Mouse (Mus musculus) forebrain, embryonic 14.5 days (tissue): ENCODE data around the gene Tenm3. TPM values are rescaled to one million over a fixed set of nuclear protein-coding genes. Genes with fewer than 3 reads are reported as not detected.

Experiments
- ATAC-seq: fragments of 200-750 bp; cut with Nextera tagmentation; 2 replicates; pipeline ENCODE4 v1.8.0; 2017; ENCODE audit warnings: mild to moderate bottlenecking, moderate library complexity
- DNase-seq: peaks from one replicate; pipeline ENCODE4 v3.0.0-alpha.2; 2015; ENCODE audit warnings: low spot score
- H3K27ac ChIP-seq: fragments of 300-500 bp; sonication (generic); 2 replicates; pipeline ENCODE4 v1.5.1; 2014; ENCODE audit warnings: low read depth, mild to moderate bottlenecking, control low read depth, low read length, moderate library complexity
- H3K27me3 ChIP-seq: fragments of 300-500 bp; sonication (generic); replicated peaks from 2 replicates; pipeline ENCODE4 v1.6.1; 2014; ENCODE audit warnings: low read length, control low read depth, mixed read lengths; ENCODE audit not compliant: control insufficient read depth, insufficient read depth
- H3K36me3 ChIP-seq: fragments of 300-500 bp; sonication (generic); 2 replicates; pipeline ENCODE4 v1.6.1; 2014; ENCODE audit warnings: low read length, control low read depth; ENCODE audit not compliant: control insufficient read depth, insufficient read depth
- H3K4me1 ChIP-seq: fragments of 300-500 bp; sonication (generic); 2 replicates; pipeline ENCODE4 v1.6.1; 2014; ENCODE audit warnings: antibody characterized with exemption, low read length, control low read depth; ENCODE audit not compliant: control insufficient read depth, insufficient read depth
- H3K4me2 ChIP-seq: fragments of 300-500 bp; sonication (generic); 2 replicates; pipeline ENCODE4 v1.6.1; 2014; ENCODE audit warnings: mild to moderate bottlenecking, control low read depth, low read length
- H3K4me3 ChIP-seq: fragments of 300-500 bp; sonication (generic); 2 replicates; pipeline ENCODE4 v1.5.1; 2014; ENCODE audit warnings: low read depth, low read length, control low read depth
- H3K9ac ChIP-seq: fragments of 300-500 bp; sonication (generic); 2 replicates; pipeline ENCODE4 v1.6.1; 2014; ENCODE audit warnings: mild to moderate bottlenecking, low read length, control low read depth, moderate library complexity
- H3K9me3 ChIP-seq: fragments of 300-500 bp; sonication (generic); replicated peaks from 2 replicates; pipeline ENCODE4 v1.6.1; 2016; ENCODE audit warnings: low read length, control low read depth, mixed read lengths; ENCODE audit not compliant: control insufficient read depth
- WGBS: fragments of 180-500 bp; shearing (Covaris S2); extraction: QIAGEN DNeasy Blood & Tissue Kit; methylation state at CpG from one replicate; pipeline ENCODE4 v1.1.7; 2014; 5-methylcytosine and 5-hydroxymethylcytosine counted together
- polyA plus RNA-seq: library from polyadenylated mRNA; unstranded; fragments of >200 nt; fragmentation: Nextera tagmentation; extraction: Ambion mirVana; gene quantifications from 2 replicates; pipeline ENCODE4 v1.2.1, GENCODE M21; 2014

Gene Tenm3
- polyA plus RNA-seq = 12.5 and 23.2 TPM in 2 replicates

DNA sequence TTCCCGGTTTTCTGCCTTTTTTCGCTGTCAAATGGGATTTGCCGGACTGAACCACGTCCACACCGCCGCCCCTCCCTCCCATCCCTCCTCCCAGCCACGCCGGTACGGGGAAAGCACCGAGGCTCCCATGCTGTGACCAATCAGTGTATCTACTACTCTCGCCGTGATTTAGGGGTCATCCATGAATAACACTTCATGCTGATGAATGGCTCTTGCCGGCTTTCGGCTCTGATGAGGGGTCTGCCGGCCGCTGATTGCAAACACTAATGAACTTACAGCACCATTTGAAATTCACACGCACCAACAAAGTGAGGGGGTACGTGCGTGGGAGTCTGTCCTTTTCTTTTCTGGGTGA is at the start of gene Tenm3:
Gene Tenm3 (minus strand): TSS at position 21 of the 355 bp plus-strand sequence.
- DNase-seq (no peak), ATAC-seq (peak; percentile 51)
- H3K27me3 ChIP-seq = peaks cover 25% of the 10 kb centered on the region

DNA sequence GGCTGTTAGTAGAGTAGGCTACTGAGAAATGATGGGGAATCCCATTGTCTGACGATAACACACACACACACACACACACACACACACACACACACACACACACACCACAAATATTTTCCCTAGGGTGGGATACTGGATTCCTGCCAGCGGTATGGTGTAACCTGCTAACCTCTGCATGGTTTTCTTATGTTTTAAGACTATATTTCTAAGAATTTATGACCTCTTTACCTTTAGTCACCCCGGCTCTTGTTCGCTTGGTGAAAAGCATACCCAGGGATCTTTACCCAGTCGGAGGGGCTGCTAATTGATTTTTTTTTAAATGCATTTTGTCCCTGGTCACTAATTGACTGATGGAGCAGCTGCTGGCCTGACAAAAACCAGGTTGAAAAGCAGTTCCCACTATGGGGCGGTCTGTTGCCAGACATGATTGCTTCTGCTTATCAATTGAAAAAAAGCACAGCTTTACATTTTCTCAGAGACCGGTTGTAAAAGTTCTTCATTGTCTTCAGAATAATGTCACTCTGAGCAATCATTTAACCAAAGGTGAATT is 46.5 kb upstream of the Tenm3 start:
- Histone ChIP-seq H3K9me3 (no peaks in the 10 kb centered on the region), H3K27ac (no peak overlapping the region), H3K4me1 (no peaks in the 10 kb centered on the region), H3K9ac (no peak overlapping the region), H3K4me2 (no peak overlapping the region), H3K36me3 (no peaks in the 10 kb centered on the region), H3K27me3 (no peaks in the 10 kb centered on the region), H3K4me3 (no peak overlapping the region)
- ATAC-seq (no peak), DNase-seq (no peak)
- 18% methylated on average over 7 of the region's 7 CpGs for WGBS

More for the DNA sequence above, at the start of gene Tenm3:
- no peaks in the 10 kb centered on the region for H3K9me3 ChIP-seq
- peak within 1 kb of the TSS; percentile 74 for H3K4me3 ChIP-seq
- H3K4me1 ChIP-seq = peaks cover 10% of the 10 kb centered on the region
- H3K4me2 ChIP-seq = peak within 1 kb of the TSS; percentile 97
- H3K9ac ChIP-seq = peak within 1 kb of the TSS; percentile 73
- WGBS = 0% methylated on average over 18 of the region's 19 CpGs
- H3K36me3 ChIP-seq = no peaks in the 10 kb centered on the region
- peak within 1 kb of the TSS; percentile 63; the same call in 1 of the 2 replicates for H3K27ac ChIP-seq

DNA sequence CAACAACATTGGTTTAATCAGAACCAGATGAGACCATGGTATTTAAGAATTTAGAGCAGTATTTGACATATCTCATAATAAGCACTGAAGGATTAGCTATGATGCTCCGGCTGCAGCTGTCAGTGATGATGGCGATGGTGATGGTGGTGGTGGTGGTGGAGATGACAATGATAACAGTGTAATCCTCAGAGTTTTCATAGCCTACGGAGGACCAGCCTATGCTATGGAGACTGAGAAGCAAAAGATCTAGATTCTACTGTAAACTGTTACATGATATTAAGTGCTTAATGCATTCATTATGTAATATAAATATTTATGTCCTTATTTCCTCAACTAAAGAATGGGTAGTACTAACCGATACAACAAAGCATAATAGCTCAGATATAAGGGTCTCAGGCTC is 40.5 kb upstream of the Tenm3 start:
- ATAC-seq (no peak), DNase-seq (no peak)
- H3K27ac ChIP-seq = no peak overlapping the region
- H3K4me1 ChIP-seq = no peaks in the 10 kb centered on the region
- no peaks in the 10 kb centered on the region for H3K27me3 ChIP-seq
- H3K4me2 ChIP-seq = no peak overlapping the region
- 95% methylated on average over 4 of the region's 4 CpGs for WGBS
- no peaks in the 10 kb centered on the region for H3K36me3 ChIP-seq
- no peak overlapping the region for H3K9ac ChIP-seq
- no peaks in the 10 kb centered on the region for H3K9me3 ChIP-seq
- H3K4me3 ChIP-seq = no peak overlapping the region

DNA sequence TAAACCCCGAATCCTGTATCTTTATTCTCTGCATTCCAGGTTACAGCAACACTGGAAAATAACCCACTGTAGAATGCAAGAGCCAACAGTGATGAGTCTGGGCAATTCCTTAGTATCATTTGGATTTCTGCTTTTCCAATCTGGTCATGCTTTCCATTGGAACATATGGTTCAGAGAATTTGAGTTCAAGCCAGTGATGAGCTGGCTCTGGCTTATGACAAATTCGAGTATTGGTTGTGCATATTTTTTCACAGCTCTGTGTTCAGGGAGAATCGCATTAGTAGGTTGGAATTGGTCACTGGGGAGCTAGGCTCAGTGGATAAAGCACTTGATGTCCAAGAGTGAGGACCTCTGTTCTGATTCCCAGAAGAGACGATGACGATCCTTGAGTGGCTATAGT is 36.8 kb upstream of the Tenm3 start:
- ATAC-seq (peak; percentile 20; the same call in 1 of the 2 replicates), DNase-seq (peak; percentile 65)
- H3K27me3 ChIP-seq = no peaks in the 10 kb centered on the region
- 87% methylated on average over 5 of the region's 5 CpGs for WGBS
- H3K4me1 ChIP-seq = no peaks in the 10 kb centered on the region
- H3K36me3 ChIP-seq = no peaks in the 10 kb centered on the region
- H3K9ac ChIP-seq = no peak overlapping the region
- no peak overlapping the region for H3K27ac ChIP-seq
- no peak overlapping the region for H3K4me2 ChIP-seq
- no peaks in the 10 kb centered on the region for H3K9me3 ChIP-seq
- H3K4me3 ChIP-seq = no peak overlapping the region

DNA sequence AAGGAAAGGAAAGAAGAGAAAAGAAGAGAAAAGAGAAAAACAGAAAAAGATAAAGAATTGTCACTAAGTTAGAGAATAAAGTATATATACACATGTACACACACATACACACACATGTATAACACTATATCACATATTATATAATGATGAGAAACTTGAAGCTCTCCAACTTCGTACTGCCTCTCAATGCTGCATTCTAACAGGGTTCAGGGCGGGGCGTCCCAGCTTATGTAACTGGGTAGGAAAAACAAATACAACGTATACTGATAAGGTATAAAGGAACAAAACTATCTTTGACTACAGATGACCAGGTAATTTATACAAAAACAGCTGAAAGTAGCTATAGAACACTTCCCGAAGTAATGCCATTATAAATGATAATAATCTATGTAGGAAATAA is 22.2 kb upstream of the Tenm3 start:
- H3K36me3 ChIP-seq = no peaks in the 10 kb centered on the region
- no peak overlapping the region for H3K9ac ChIP-seq
- H3K9me3 ChIP-seq = no peaks in the 10 kb centered on the region
- DNase-seq (no peak), ATAC-seq (no peak)
- 93% methylated on average over 5 of the region's 5 CpGs for WGBS
- no peak overlapping the region for H3K27ac ChIP-seq
- no peak overlapping the region for H3K4me2 ChIP-seq
- no peak overlapping the region for H3K4me3 ChIP-seq
- no peaks in the 10 kb centered on the region for H3K27me3 ChIP-seq
- no peaks in the 10 kb centered on the region for H3K4me1 ChIP-seq

DNA sequence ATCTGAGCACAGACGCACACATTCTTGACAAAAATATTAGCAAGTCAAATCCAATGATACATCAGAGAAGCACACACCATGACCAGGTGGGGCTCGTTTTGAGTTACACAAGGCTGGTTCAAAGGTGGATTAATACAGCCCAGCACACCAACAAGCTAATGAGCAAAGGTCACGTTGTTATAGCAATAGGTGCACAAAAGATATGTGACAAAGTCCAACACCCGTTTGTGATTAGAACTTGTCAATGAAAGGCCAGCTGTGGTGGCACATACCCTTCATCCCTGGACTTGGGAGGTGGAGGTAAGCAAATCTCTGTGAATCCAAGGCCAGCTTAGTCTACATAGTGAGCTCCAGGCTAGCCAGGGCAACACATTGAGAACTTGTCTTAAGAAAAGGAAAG is 21.7 kb upstream of the Tenm3 start:
- Histone ChIP-seq H3K4me2 (no peak overlapping the region), H3K9me3 (no peaks in the 10 kb centered on the region), H3K36me3 (no peaks in the 10 kb centered on the region), H3K27ac (no peak overlapping the region), H3K27me3 (no peaks in the 10 kb centered on the region), H3K4me3 (no peak overlapping the region), H3K4me1 (no peaks in the 10 kb centered on the region), H3K9ac (no peak overlapping the region)
- ATAC-seq (no peak), DNase-seq (no peak)
- 67% methylated on average over 4 of the region's 4 CpGs for WGBS

DNA sequence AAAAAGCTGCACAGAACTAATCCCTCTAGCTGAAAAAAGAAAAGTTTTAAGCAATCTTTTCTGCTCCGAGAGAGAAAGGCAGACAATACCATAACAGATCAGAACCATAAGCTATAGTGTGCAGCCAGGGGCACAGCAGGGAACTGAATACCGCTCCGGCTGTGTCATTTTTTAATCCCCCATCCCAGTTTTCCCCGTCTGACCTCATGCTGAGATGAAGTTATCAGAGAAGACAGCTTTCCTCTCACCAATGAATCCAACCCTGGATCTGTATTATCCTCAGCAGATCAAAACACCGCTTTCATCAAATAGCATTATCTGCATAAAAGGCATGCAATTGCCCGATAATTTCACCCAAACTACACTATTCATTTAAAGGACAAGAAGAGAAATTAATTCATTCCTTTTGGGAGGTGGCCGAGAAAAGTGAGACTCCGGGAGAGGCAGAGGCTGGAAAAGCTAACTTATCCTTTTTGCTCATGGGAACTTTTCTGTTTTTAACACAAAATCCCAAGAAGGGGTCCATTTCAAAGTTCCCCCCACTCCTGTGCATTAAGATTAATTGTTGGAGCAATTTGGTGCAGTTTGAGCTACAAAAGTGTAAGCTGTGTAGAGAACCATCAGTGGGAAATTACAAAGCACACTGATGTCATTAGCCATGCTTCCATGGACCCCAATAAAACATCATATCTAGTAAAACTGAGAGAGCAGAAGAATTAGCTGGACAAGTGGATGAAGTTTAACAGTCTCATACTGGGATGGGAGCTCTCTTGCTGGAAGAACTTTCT is 6.7 kb upstream of the Tenm3 start:
- Histone ChIP-seq H3K4me3 (no peak overlapping the region), H3K36me3 (no peaks in the 10 kb centered on the region), H3K27me3 (peaks cover 12% of the 10 kb centered on the region), H3K4me2 (peak overlapping the region; percentile 13; the same call in 1 of the 2 replicates), H3K27ac (no peak overlapping the region), H3K9ac (no peak overlapping the region), H3K4me1 (peaks cover 5% of the 10 kb centered on the region; the same call in 1 of the 2 replicates), H3K9me3 (no peaks in the 10 kb centered on the region)
- DNase-seq (peak; percentile 56), ATAC-seq (peak; percentile 50)
- WGBS = 1% methylated on average over 8 of the region's 8 CpGs

DNA sequence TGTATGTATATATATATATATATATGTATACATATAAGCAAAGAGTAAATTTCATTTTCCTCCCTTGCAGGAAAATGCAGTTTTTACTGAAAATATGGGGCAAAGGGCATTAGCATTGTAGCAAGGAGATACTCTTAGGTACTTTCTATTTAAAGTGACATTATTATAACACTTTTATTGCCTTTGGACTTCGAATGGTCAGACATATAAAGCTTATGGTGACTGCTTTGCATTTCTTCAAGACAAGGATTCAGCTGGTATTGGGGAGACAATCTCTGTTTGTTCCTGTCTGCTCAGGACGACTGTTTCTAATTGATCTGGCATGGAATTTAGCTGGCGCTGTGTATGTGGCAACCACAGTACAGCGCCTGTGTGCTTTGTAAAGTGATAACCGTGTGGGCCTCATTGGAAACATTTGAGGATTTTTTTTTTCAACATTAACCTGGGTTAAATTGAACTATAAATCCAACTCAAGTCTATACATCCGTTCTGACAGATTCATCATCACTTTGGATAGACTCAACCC is 5.4 kb upstream of the Tenm3 start:
- Histone ChIP-seq H3K9ac (no peak overlapping the region), H3K4me2 (no peak overlapping the region), H3K4me3 (no peak overlapping the region), H3K27me3 (peaks cover 21% of the 10 kb centered on the region), H3K4me1 (peaks cover 13% of the 10 kb centered on the region), H3K27ac (no peak overlapping the region), H3K36me3 (no peaks in the 10 kb centered on the region), H3K9me3 (no peaks in the 10 kb centered on the region)
- 48% methylated on average over 6 of the region's 6 CpGs for WGBS
- ATAC-seq (no peak), DNase-seq (no peak)

DNA sequence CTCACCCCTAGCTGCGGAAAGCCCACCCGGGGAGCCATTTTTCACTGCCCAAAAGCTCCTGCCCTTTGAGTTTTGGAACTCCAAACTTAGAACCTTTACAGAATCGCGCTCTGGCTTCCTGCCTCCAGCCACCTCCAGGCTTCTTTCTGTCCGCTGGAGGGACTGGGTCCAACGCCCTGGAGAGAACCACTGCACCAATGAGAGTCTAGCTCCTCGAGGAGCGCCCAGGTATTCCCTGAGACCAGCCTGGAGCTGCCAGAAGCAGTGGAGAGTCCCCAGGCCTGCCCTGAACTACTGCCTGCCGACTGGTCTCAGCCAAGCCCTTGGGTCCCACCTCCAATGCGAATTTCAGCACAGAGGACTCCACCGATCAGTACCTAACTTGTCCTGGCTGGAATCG is 1.2 kb upstream of the Tenm3 start:
- Histone ChIP-seq H3K4me3 (peak overlapping the region; percentile 74), H3K9me3 (no peaks in the 10 kb centered on the region), H3K36me3 (no peaks in the 10 kb centered on the region), H3K27ac (no peak overlapping the region), H3K9ac (no peak overlapping the region), H3K4me1 (peaks cover 12% of the 10 kb centered on the region), H3K4me2 (peak overlapping the region; percentile 97), H3K27me3 (peaks cover 25% of the 10 kb centered on the region)
- no peak for ATAC-seq
- WGBS = 6% methylated on average over 12 of the region's 12 CpGs
- no peak for DNase-seq
